Mouse (Mus musculus): ENCODE results near the gene Frrs1.
"Not testable (repeated sequence)": the region's sequence is repeated elsewhere in the genome, so short reads cannot be mapped to it uniquely, and the experiment has no call there.

The Frrs1 gene

GRCm38 (mm10) chr3:116858941-116859685, at the start of gene Frrs1:
Gene Frrs1 (plus strand): TSS chr3:116859464.
- no peak for DNase-seq (ENCODE audit: low read depth in 2 of 2, low spot score in 2 of 2)

GRCm38 (mm10) chr3:116810351-116810750, 48.9 kb upstream of the Frrs1 start:
- not testable (repeated sequence) for DNase-seq (ENCODE audit: low read depth in 2 of 2, low spot score in 2 of 2)

GRCm38 (mm10) chr3:116812946-116813345, 46.3 kb upstream of the Frrs1 start:
- no peak for DNase-seq (ENCODE audit: low read depth in 2 of 2, low spot score in 2 of 2)

- no peak for DNase-seq (ENCODE audit: low read depth in 2 of 2, low spot score in 2 of 2)
These were observed 43.9 kb upstream of the Frrs1 start for GRCm38 (mm10) chr3:116815305-116815797.

- no peak for DNase-seq (ENCODE audit: low read depth in 2 of 2, low spot score in 2 of 2)
These were observed 43.3 kb upstream of the Frrs1 start for GRCm38 (mm10) chr3:116815916-116816315.

GRCm38 (mm10) chr3:116816674-116817215, 42.5 kb upstream of the Frrs1 start:
- DNase-seq (ENCODE audit: low read depth in 2 of 2, low spot score in 2 of 2): no peak

GRCm38 (mm10) chr3:116817231-116817630, 42.0 kb upstream of the Frrs1 start:
- no peak for DNase-seq (ENCODE audit: low read depth in 2 of 2, low spot score in 2 of 2)

- no peak for DNase-seq (ENCODE audit: low read depth in 2 of 2, low spot score in 2 of 2)
These were observed 32.6 kb upstream of the Frrs1 start for GRCm38 (mm10) chr3:116826471-116827215.

- no peak for DNase-seq (ENCODE audit: low read depth in 2 of 2, low spot score in 2 of 2)
These were observed 29.9 kb upstream of the Frrs1 start for GRCm38 (mm10) chr3:116829274-116829920.

- DNase-seq (ENCODE audit: low read depth in 2 of 2, low spot score in 2 of 2): no peak
These were observed 27.9 kb upstream of the Frrs1 start for GRCm38 (mm10) chr3:116831324-116831723.

GRCm38 (mm10) chr3:116832526-116833310, 26.5 kb upstream of the Frrs1 start:
- no peak for DNase-seq (ENCODE audit: low read depth in 2 of 2, low spot score in 2 of 2)

GRCm38 (mm10) chr3:116833491-116833890, 25.8 kb upstream of the Frrs1 start:
- DNase-seq (ENCODE audit: low read depth in 2 of 2, low spot score in 2 of 2): no peak

- no peak for DNase-seq (ENCODE audit: low read depth in 2 of 2, low spot score in 2 of 2)
These were observed 25.0 kb upstream of the Frrs1 start for GRCm38 (mm10) chr3:116834241-116834640.

- DNase-seq (ENCODE audit: low read depth in 2 of 2, low spot score in 2 of 2): no peak
These were observed 23.9 kb upstream of the Frrs1 start for GRCm38 (mm10) chr3:116835350-116835749.

GRCm38 (mm10) chr3:116835770-116836680, 23.2 kb upstream of the Frrs1 start:
- DNase-seq (ENCODE audit: low read depth in 2 of 2, low spot score in 2 of 2): peak; percentile 76 to 86

- no peak for DNase-seq (ENCODE audit: low read depth in 2 of 2, low spot score in 2 of 2)
These were observed 22.4 kb upstream of the Frrs1 start for GRCm38 (mm10) chr3:116836681-116837475.

- no peak for DNase-seq (ENCODE audit: low read depth in 2 of 2, low spot score in 2 of 2)
These were observed 18.0 kb upstream of the Frrs1 start for GRCm38 (mm10) chr3:116841311-116841710.

GRCm38 (mm10) chr3:116844880-116845579, 14.2 kb upstream of the Frrs1 start:
- DNase-seq (ENCODE audit: low read depth in 2 of 2, low spot score in 2 of 2): no peak
